Mouse (Mus musculus) heart, adult 2 months (tissue): Measurements from ENCODE around the gene Fez2.

Source experiments
- CTCF ChIP-seq: fragments of 200-600 bp; IDR thresholded peaks from 2 replicates; pipeline ENCODE4 v1.8.1; 2022; ENCODE audit warnings: antibody characterized with exemption, mild to moderate bottlenecking, moderate library complexity
- POLR2A ChIP-seq: fragments of 200-500 bp; IDR thresholded peaks from 2 replicates; pipeline ENCODE4 v1.6.1; 2011; ENCODE audit warnings: mild to moderate bottlenecking, low read depth, low read length, control low read depth; ENCODE audit not compliant: insufficient read depth

GRCm38 (mm10) chr17:78354871-78355270, 63.1 kb downstream of the Fez2 start:
- no peak for TF ChIP-seq POLR2A
- no peak for TF ChIP-seq CTCF
